Mouse (Mus musculus) WW6 (cell line): ENCODE measurements at regions not wholly inside any gene's neighbourhood (a gene's known extent, or its start where the extent isn't known, plus 50 kb on each side); places are given as distances from the start of the nearest gene placed in this dataset.
"Not testable (repeated sequence)": the region's sequence is repeated elsewhere in the genome, so short reads cannot be mapped to it uniquely, and the experiment has no call there.

Experiments used
- DNase-seq: peaks from one replicate; pipeline ENCODE4 v3.0.0-alpha.2; 2013; ENCODE audit warnings: low read depth, low spot score

- DNase-seq, result peak; percentile 75
These were observed 304.3 kb upstream of the Chordc1 start for GRCm38 (mm10) chr9:17987606-17988005.

- DNase-seq, result no peak
These were observed 289.4 kb upstream of the Chordc1 start for GRCm38 (mm10) chr9:18002557-18002956.

- no peak for DNase-seq
These were observed 250.6 kb upstream of the Chordc1 start for GRCm38 (mm10) chr9:18041346-18041745.

GRCm38 (mm10) chr9:18042636-18043035 lies 249.3 kb upstream of the Chordc1 start:
- peak; percentile 24 for DNase-seq

GRCm38 (mm10) chr9:18076942-18077341 lies 215.0 kb upstream of the Chordc1 start:
- DNase-seq, result no peak

GRCm38 (mm10) chr9:18078446-18078845 lies 213.5 kb upstream of the Chordc1 start:
- not testable (repeated sequence) for DNase-seq

- not testable (repeated sequence) for DNase-seq
These were observed 212.8 kb upstream of the Chordc1 start for GRCm38 (mm10) chr9:18079120-18079519.
